Mouse (Mus musculus): ENCODE data around the gene Sco1.
"Not testable (repeated sequence)": the region's sequence is repeated elsewhere in the genome, so short reads cannot be mapped to it uniquely, and the experiment has no call there.

The Sco1 gene

DNA sequence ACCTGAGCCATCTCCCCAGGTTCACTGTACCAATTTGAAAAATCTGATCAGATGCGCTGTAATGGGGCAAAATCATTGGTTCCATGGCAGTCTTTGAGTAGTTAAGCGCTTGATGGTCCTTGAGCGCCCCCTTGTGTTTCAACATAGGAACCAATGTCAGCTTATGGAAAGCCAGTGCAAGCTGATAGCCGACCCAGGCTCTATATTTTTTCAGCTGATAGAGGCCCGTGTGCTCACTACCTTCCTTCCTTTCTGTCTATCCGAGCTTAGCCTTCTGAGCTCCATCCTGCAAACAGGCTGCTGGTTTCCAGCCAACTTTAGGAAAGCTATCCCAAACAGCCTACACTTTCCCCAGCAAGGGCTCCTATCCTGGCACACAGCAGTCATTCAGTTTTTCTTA lies 33.0 kb downstream of the Sco1 start:
- peak; percentile 66 for DNase-seq (ENCODE audit: low read depth)

DNA sequence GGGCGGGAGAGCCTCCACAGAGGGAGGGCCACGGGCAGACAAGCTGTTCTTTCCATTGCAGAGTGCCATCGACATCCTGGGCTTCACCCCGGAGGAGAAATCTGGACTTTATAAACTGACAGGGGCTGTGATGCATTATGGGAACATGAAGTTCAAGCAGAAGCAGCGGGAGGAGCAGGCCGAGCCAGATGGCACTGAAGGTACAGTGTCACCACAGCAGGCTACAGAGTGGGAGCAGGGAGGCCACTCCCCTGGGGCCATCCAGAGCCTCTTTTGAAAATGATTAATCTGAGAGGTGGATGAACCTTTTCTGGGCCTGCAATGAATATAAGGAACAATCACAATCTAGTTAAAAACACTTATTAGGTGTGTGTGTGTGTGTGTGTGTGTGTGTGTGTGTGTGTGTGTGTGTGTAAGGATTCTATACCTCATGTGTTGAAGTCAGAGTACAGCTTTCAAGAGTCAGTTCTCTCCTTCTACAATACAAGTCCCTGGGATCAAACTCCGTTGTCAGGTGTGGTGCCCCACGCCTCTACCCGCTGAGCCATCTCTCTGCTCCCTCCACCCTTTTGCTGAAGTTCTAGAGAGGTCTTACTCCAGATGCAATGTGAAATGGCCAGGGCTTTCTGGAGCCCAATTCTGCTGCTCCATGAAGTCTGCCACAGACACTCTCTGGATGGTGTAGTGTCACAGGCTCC lies 34.1 kb downstream of the Sco1 start:
- no peak for DNase-seq (ENCODE audit: low read depth)

GRCm38 (mm10) chr11:67087225-67087624 lies 34.8 kb downstream of the Sco1 start:
- DNase-seq (ENCODE audit: low read depth), result no peak

DNA sequence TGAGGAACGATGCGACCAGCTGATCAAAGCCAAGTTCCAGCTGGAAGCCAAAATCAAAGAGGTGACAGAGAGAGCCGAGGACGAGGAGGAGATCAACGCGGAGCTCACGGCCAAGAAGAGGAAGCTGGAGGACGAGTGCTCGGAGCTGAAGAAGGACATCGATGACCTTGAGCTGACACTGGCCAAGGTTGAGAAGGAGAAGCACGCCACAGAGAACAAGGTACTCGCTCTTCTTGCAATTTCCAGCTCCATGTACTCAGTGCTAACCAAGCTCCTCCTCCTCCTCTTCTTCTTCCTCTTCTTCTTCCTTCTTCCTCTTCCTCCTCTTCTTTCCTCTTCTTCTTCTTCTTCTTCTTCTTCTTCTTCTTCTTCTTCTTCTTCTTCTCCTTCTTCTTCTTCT lies 39.9 kb downstream of the Sco1 start:
- DNase-seq (ENCODE audit: low read depth), result not testable (repeated sequence)

DNA sequence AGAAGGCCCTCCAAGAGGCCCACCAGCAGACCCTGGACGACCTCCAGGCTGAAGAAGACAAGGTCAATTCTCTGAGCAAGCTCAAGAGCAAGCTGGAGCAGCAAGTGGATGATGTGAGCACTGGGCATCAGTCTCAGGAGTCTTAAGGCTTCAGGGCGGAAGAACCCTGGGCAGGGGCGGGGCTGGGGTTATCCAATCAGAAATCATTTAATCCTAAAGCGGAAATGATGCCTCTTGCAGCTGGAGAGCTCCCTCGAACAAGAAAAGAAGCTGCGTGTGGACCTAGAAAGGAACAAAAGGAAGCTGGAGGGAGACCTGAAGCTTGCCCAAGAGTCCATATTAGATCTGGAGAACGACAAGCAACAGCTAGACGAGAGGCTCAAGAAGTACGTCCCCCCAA lies 40.7 kb downstream of the Sco1 start:
- no peak for DNase-seq (ENCODE audit: low read depth)

DNA sequence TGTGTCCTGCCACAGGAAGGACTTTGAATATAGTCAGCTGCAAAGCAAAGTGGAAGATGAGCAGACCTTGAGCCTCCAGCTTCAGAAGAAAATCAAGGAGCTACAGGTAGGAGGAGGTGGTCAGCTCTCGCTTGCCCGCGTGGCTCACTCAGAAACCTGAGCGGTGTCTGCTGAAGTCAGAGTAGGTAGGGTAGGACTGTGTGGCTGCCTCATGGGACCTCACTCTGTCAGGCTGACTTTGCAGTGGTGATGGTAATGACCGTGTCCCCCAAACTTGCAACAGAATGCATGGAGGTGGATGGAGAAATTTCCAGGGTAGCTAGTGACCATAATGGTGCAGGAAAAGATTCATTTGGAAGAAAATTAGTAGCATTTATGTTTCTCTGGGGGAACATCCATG lies 41.2 kb downstream of the Sco1 start:
- no peak for DNase-seq (ENCODE audit: low read depth)

- DNase-seq (ENCODE audit: low read depth), result no peak
These were observed 42.0 kb downstream of the Sco1 start for GRCm38 (mm10) chr11:67094470-67094869.

DNA sequence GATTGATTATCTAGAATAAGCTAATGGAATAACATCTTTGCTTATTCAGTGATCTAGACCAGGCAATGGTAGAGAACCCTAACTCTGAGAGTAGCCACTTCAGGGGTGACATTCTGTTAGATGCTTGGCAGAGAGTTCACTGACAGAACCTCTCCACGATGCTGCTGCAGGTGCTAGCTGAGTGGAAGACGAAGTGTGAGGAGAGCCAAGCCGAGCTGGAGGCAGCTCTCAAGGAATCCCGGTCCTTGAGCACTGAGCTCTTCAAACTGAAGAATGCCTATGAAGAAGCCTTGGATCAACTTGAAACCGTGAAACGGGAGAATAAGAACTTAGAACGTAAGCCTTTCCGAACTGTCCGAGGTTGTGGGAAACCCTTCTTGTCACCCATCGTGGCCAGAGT lies 45.2 kb downstream of the Sco1 start:
- DNase-seq (ENCODE audit: low read depth), result no peak

- no peak for DNase-seq (ENCODE audit: low read depth)
These were observed 46.0 kb downstream of the Sco1 start for GRCm38 (mm10) chr11:67098427-67098826.

- no peak for DNase-seq (ENCODE audit: low read depth)
These were observed 46.8 kb downstream of the Sco1 start for GRCm38 (mm10) chr11:67099241-67099640.

- no peak for DNase-seq (ENCODE audit: low read depth)
These were observed 47.7 kb downstream of the Sco1 start for GRCm38 (mm10) chr11:67100169-67100568.

GRCm38 (mm10) chr11:67101713-67102112 lies 49.2 kb downstream of the Sco1 start:
- no peak for DNase-seq (ENCODE audit: low read depth)

GRCm38 (mm10) chr11:67103256-67103655 lies 50.8 kb downstream of the Sco1 start:
- no peak for DNase-seq (ENCODE audit: low read depth)

DNA sequence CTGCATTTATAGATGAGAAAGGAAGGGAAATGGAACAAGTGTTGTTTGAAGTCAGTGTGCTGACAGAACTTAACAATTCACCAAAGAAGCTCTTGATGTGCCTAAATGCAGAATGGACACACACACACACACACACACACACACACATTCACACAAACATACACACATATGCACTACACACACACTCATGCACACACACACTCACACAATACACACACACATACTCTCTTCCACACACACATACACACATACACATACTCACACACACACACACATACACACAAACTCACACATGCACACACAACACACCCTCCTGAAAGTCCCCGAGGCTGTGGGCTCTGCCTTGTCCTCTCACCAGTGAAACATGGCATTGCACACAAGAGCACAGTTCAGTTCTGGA lies 51.8 kb downstream of the Sco1 start:
- no peak for DNase-seq (ENCODE audit: low read depth)

- no peak for DNase-seq (ENCODE audit: low read depth)
These were observed 52.2 kb downstream of the Sco1 start for GRCm38 (mm10) chr11:67104714-67105113.

GRCm38 (mm10) chr11:67105689-67106088 lies 53.2 kb downstream of the Sco1 start:
- DNase-seq (ENCODE audit: low read depth), result no peak

GRCm38 (mm10) chr11:67106973-67107372 lies 54.5 kb downstream of the Sco1 start:
- no peak for DNase-seq (ENCODE audit: low read depth)

DNA sequence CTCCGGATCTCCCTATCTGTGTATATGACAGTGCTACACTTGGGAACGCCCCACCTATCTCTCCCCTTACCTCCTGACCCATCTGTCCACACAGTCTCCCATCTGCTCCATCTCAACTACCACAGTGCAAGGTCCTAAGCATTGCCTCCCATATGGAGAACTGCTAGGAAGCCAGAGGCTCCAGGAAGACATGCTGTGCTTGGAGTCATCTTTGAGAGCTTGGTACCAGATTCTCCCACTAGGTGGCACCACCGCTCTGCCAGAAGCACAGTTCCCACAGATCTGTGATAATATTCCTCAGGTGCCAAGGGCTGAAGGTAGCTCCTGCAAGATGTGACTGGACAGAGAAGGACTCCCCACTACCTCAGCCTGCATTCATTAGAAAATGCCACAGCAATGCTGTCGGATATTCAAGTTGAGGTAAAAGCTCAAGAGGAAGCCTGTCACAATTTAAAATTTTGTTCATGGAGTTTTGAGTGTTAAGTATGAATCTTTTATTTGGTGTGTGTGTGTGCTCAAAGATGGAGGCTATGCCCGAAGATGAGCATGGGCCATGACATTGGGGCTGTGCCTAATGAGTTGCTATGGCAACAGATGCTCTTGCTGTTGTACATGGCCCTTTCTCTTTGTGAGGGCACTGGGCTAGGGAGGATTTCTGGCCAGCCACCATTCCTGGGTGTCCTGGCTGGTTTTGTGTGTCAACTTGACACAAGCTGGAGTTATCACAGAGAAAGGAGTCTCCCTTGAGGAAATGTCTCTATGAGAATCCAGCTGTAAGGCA lies 57.9 kb downstream of the Sco1 start:
- peak; percentile 10 for DNase-seq (ENCODE audit: low read depth)

DNA sequence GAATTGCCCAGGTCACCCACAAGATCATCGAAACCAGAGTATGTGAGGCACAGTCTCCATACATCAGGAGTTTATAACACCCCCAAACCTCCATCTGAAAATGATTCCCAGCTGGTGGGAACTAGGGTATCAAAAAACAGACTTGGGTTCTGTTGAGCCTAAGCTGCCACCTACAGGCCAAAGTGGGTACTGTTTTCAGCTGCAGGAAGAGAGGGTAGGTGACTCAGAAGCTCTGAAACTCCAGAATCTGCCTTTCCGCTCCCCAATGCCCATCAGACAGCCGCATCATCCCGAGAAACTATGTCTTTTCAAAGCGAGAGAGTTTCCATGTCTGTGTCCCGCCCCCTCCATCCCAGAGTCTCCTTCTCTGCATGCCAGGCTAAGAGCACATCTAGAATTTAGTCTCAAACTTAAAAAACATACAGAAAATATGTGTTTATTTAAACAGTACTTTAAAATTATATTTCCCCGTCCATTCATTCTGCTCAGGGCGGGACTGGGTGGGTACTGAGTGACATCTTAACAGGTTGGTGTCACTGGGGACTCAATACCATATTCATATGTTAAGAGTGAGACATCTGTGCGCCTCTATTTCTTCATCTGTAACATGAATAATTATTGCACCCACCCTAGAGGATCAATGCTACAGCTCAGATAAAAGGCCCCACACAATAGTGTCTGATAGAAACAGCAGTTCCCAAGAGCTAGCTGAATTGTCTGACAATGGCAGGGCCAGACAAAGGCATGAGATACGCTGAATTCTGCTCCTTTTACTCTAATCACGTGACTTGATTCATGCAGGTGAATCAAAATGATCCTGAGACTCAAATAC lies 59.8 kb downstream of the Sco1 start:
- DNase-seq (ENCODE audit: low read depth), result peak; percentile 45

- DNase-seq (ENCODE audit: low read depth), result peak; percentile 49
These were observed 60.4 kb downstream of the Sco1 start for GRCm38 (mm10) chr11:67112851-67113202.

DNA sequence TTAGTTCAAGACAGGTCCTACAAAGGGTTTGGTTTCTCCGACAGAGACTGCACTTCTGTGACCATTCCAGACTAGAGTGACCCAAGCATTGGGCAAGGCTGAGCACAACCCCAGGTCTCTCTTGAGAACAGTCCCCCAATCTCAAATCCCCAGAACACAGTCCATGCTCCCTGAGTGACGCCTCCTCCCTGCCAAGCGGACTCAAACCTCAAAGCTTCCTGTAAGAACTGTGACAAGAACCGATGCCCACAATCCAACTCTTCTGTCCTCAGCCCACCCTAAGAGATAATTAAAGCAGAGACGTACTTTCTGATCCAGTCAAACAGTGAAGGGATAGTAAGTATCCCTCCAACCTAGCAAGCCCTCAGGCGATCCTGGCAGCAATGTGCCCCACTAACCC lies 60.9 kb downstream of the Sco1 start:
- DNase-seq (ENCODE audit: low read depth), result no peak

DNA sequence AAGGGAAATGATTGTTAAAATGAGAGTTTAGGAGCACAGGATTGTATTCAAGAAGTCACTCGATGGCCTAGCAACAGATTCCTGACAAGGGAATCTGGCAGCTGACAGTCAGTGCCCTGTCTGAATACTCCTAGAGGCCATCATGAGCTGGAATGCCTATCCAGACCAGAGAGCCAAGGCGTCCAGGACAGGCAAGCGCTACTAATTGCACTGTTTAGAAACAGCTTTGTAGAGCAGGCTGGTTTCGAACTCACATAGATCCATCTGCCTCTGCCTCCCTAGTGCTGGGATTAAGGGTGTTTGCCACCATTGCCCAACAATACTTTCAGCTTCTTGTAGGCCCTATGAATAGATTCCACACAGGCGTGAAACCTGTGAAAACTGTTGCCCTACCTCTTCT lies 61.8 kb downstream of the Sco1 start:
- DNase-seq (ENCODE audit: low read depth), result no peak

GRCm38 (mm10) chr11:67114901-67115300 lies 62.4 kb downstream of the Sco1 start:
- no peak for DNase-seq (ENCODE audit: low read depth)

Data from c-Kit-positive CD71-positive TER-119-negative erythroid progenitor cells, embryonic 14.5 days (primary cell).